Mouse (Mus musculus) kidney, postnatal 0 days (tissue): Measurements from ENCODE around the gene Polk. TPM values are rescaled to one million over a fixed set of nuclear protein-coding genes. Genes with fewer than 3 reads are reported as not detected.

Experiments used
- ATAC-seq: fragments of 200-750 bp; cut with Nextera tagmentation; replicated peaks from 2 replicates; pipeline ENCODE4 v1.8.0; 2017; ENCODE audit warnings: low read depth, moderate number of reproducible peaks, moderate TSS enrichment, moderate library complexity; ENCODE audit not compliant: low FRiP score
- DNase-seq: peaks from one replicate; pipeline ENCODE4 v3.0.0-alpha.2; 2016; ENCODE audit warnings: low spot score
- H3K27ac ChIP-seq: fragments of 300-500 bp; sonication (generic); 2 replicates; pipeline ENCODE4 v1.5.1; 2014; ENCODE audit warnings: mild to moderate bottlenecking
- H3K27me3 ChIP-seq: fragments of 300-500 bp; sonication (generic); 2 replicates; pipeline ENCODE4 v1.6.1; 2014; ENCODE audit warnings: low read length, mixed read lengths; ENCODE audit not compliant: insufficient read depth
- H3K36me3 ChIP-seq: fragments of 300-500 bp; sonication (generic); 2 replicates; pipeline ENCODE4 v1.6.1; 2014; ENCODE audit warnings: low read length, mixed read lengths; ENCODE audit not compliant: insufficient read depth
- H3K4me1 ChIP-seq: fragments of 300-500 bp; sonication (generic); replicated peaks from 2 replicates; pipeline ENCODE4 v1.6.1; 2014; ENCODE audit warnings: antibody characterized with exemption, low read length, mixed read lengths; ENCODE audit not compliant: insufficient read depth
- H3K4me2 ChIP-seq: fragments of 300-500 bp; sonication (generic); 2 replicates; pipeline ENCODE4 v1.6.1; 2014; ENCODE audit warnings: mild to moderate bottlenecking, low read length, moderate library complexity, mixed read lengths
- H3K4me3 ChIP-seq: fragments of 300-500 bp; sonication (generic); replicated peaks from 2 replicates; pipeline ENCODE4 v1.5.1; 2014; ENCODE audit warnings: low read depth, low read length
- H3K9ac ChIP-seq: fragments of 300-500 bp; sonication (generic); 2 replicates; pipeline ENCODE4 v1.6.1; 2014; ENCODE audit warnings: low read depth, low read length
- H3K9me3 ChIP-seq: fragments of 300-500 bp; sonication (generic); replicated peaks from 2 replicates; pipeline ENCODE4 v1.6.1; 2016; ENCODE audit warnings: low read length, inconsistent platforms, mixed read lengths
- CTCF ChIP-seq: IDR thresholded peaks from 2 replicates; pipeline ENCODE4 v1.5.1; 2016; ENCODE audit warnings: antibody characterized with exemption, low read depth, mild to moderate bottlenecking, moderate library complexity
- WGBS: fragments of 180-500 bp; shearing (Covaris S2); extraction: QIAGEN DNeasy Blood & Tissue Kit; methylation state at CpG from one replicate; pipeline ENCODE4 v1.1.7; 2014; 5-methylcytosine and 5-hydroxymethylcytosine counted together
- polyA plus RNA-seq: library from polyadenylated mRNA; unstranded; fragments of >200 nt; fragmentation: Nextera tagmentation; extraction: Ambion mirVana; gene quantifications from 2 replicates; pipeline ENCODE4 v1.2.1, GENCODE M21; 2015

The Polk gene
- 4.1 and 5.2 TPM in 2 replicates for polyA plus RNA-seq

GRCm38 (mm10) chr13:96542081-96542889, at the start of gene Polk, which contains the start of gene Col4a3bp:
Gene Polk (minus strand): TSS chr13:96542579.
Gene Col4a3bp (plus strand): TSS chr13:96542618.
- Histone ChIP-seq H3K4me3 (peak within 1 kb of the TSS; percentile 86), H3K4me1 (no peaks in the 10 kb centered on the region; the same call in 1 of the 2 replicates), H3K36me3 (no peaks in the 10 kb centered on the region), H3K27me3 (no peaks in the 10 kb centered on the region), H3K9ac (peak within 1 kb of the TSS; percentile 94), H3K27ac (peak within 1 kb of the TSS; percentile 93), H3K9me3 (no peaks in the 10 kb centered on the region), H3K4me2 (peak within 1 kb of the TSS; percentile 68)
- DNase-seq (peak; percentile 99), ATAC-seq (peak; percentile 99)
- WGBS = under 1% methylated on average over 41 of the region's 50 CpGs
- TF ChIP-seq CTCF = no peak

DNA sequence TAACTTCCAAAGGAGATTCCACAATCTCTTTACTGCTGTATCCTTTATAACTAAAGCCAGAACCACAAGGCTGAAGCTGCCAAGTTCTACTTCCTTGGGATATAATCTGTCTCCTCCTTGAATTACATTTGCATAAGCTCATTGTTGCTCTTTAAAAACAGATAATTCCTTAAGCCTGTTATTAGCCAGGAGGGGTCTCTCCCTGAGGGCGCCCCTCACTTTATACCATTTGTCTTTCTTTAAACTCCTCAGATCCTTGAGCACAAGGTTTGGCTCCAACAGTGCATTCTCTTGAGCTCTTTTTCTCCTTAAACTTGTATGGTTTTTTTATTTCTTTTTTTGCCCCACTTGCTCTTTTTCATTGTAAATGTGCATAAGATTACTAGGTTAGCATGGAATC, 46.3 kb upstream of the Polk start:
- no peaks in the 10 kb centered on the region for H3K4me1 ChIP-seq
- WGBS = 90% methylated on average over 1 of the region's 1 CpGs
- no peak overlapping the region for H3K4me3 ChIP-seq
- no peak overlapping the region for H3K27ac ChIP-seq
- H3K27me3 ChIP-seq = no peaks in the 10 kb centered on the region
- TF ChIP-seq CTCF = no peak
- no peak for DNase-seq
- no peak overlapping the region for H3K9ac ChIP-seq
- no peaks in the 10 kb centered on the region for H3K36me3 ChIP-seq
- H3K9me3 ChIP-seq = no peaks in the 10 kb centered on the region
- no peak overlapping the region for H3K4me2 ChIP-seq
- no peak for ATAC-seq

- Histone ChIP-seq H3K9ac (no peak overlapping the region), H3K4me2 (no peak overlapping the region), H3K27me3 (no peaks in the 10 kb centered on the region), H3K4me3 (no peak overlapping the region), H3K27ac (no peak overlapping the region), H3K9me3 (no peaks in the 10 kb centered on the region), H3K36me3 (no peaks in the 10 kb centered on the region), H3K4me1 (no peaks in the 10 kb centered on the region)
- DNase-seq = no peak
- no peak for ATAC-seq
- 96% methylated on average over 5 of the region's 5 CpGs for WGBS
- no peak for TF ChIP-seq CTCF
Measured at GRCm38 (mm10) chr13:96586540-96586939, 44.2 kb upstream of the Polk start.

- Histone ChIP-seq H3K36me3 (no peaks in the 10 kb centered on the region), H3K4me1 (no peaks in the 10 kb centered on the region), H3K9ac (no peak overlapping the region), H3K27ac (no peak overlapping the region), H3K4me2 (no peak overlapping the region), H3K27me3 (no peaks in the 10 kb centered on the region), H3K4me3 (no peak overlapping the region), H3K9me3 (no peaks in the 10 kb centered on the region)
- ATAC-seq = no peak
- WGBS = 94% methylated on average over 2 of the region's 2 CpGs
- no peak for TF ChIP-seq CTCF
- DNase-seq = no peak
Measured at GRCm38 (mm10) chr13:96584201-96584600, 41.8 kb upstream of the Polk start.

- Histone ChIP-seq H3K4me3 (no peak overlapping the region), H3K27ac (no peak overlapping the region), H3K36me3 (no peaks in the 10 kb centered on the region), H3K27me3 (no peaks in the 10 kb centered on the region), H3K9ac (no peak overlapping the region), H3K4me2 (no peak overlapping the region), H3K4me1 (no peaks in the 10 kb centered on the region), H3K9me3 (no peaks in the 10 kb centered on the region)
- no peak for ATAC-seq
- 89% methylated on average over 1 of the region's 1 CpGs for WGBS
- no peak for TF ChIP-seq CTCF
- DNase-seq = no peak
Measured at GRCm38 (mm10) chr13:96579979-96580378, 37.6 kb upstream of the Polk start.

GRCm38 (mm10) chr13:96579104-96579503, 36.7 kb upstream of the Polk start:
- ATAC-seq = no peak
- WGBS = 87% methylated on average over 2 of the region's 2 CpGs
- Histone ChIP-seq H3K4me2 (no peak overlapping the region), H3K4me1 (no peaks in the 10 kb centered on the region), H3K9me3 (no peaks in the 10 kb centered on the region), H3K36me3 (no peaks in the 10 kb centered on the region), H3K27ac (no peak overlapping the region), H3K4me3 (no peak overlapping the region), H3K9ac (no peak overlapping the region), H3K27me3 (no peaks in the 10 kb centered on the region)
- TF ChIP-seq CTCF = no peak
- no peak for DNase-seq

DNA sequence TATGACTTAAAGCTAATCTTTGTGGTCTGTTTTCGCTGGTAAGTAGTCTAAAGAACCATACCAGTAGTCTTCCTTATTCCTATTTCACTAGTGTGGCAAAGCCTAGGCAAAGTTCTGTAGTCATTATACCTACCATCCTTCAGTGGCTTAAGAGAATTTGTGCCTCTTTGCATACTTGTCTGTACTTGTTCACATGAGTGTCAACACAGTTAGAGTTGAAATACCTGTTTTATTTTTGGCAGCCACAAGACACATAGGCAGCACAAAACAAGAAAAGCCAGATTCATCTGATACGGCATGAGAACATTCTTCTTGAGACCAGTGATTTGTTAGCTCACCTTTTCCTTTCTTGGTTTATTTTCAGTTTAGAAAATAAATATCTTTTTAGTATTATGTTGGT, 31.8 kb upstream of the Polk start:
- no peak for TF ChIP-seq CTCF
- 83% methylated on average over 2 of the region's 2 CpGs for WGBS
- no peaks in the 10 kb centered on the region for H3K4me1 ChIP-seq

More for the DNA sequence above, 31.8 kb upstream of the Polk start:
- no peaks in the 10 kb centered on the region for H3K9me3 ChIP-seq
- no peaks in the 10 kb centered on the region for H3K27me3 ChIP-seq
- H3K36me3 ChIP-seq = 0 out of 2 replicates have a peak, but pooled peaks cover 2% of the 10 kb centered on the region
- H3K27ac ChIP-seq = no peak overlapping the region
- DNase-seq (no peak), ATAC-seq (no peak)
- H3K4me3 ChIP-seq = no peak overlapping the region
- H3K9ac ChIP-seq = no peak overlapping the region
- H3K4me2 ChIP-seq = no peak overlapping the region
